Comparison of ENCODE assay signal across 9 mouse cellular contexts in the genomic region with DNA sequence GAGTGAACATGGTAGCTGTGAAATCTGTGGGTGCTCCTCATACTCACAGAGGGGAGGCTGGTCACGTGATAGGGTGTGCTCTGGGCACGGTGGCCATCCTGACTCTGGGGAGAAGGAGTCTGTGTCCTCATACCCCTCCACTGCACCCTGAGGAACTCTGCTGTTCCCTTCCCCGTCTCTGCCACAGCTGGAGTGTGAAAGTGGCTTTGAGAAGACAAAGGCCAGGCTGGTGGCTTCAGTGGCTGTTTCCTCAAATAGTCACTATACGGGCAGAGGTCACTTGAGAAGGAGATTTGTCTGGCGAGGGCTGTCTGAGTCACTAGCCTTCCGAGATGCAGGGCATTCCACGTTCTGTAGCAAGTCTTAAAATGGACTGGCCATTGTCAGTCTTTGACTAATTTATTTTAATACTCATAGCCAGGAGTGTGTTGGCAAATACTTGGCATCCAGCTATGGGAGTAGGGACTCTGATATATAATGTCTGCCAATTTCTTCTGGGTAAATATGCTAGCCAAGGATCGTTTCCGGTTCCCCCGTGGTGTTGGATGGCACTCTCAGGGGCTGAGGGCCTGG. TPM values are rescaled to one million over a fixed set of nuclear protein-coding genes. Genes with fewer than 3 reads are reported as not detected.
DNase-seq lines count a peak whose midpoint lies in the region; ATAC-seq and TF ChIP-seq lines count a peak whose summit lies in the region.
"Had no signal": no experiment of that assay in that cellular context is flagged by ENCODE, and none has a peak within 500 bp of the region (broad histone marks: within the 10 kb centered on the region; RNA-seq: fewer than 3 reads in every experiment).

No protein-coding gene starts in this region.

- no peak overlapping the region for H3K4me3 ChIP-seq in spleen, adult 2 months (ENCODE audit: extremely low read depth, insufficient read depth, insufficient read length)
- H3K4me3 ChIP-seq in limb, embryonic 10.5 days: no peak overlapping the region
- H3K4me3 ChIP-seq in midbrain, embryonic 11.5 days (ENCODE audit: low read depth, low read length): no peak overlapping the region

- H3K9me3 ChIP-seq in limb, embryonic 10.5 days (replicated peaks): no peaks in the 10 kb centered on the region
- H3K9me3 ChIP-seq in midbrain, embryonic 11.5 days (ENCODE audit: control insufficient read depth, low read length): no peaks in the 10 kb centered on the region

- no peak for ATAC-seq in midbrain, embryonic 11.5 days (ENCODE audit: low FRiP score)

- no peak overlapping the region for H3K9ac ChIP-seq in midbrain, embryonic 11.5 days (ENCODE audit: low read length)

- peak; percentile 95 for DNase-seq in heart, adult 11 months
- DNase-seq in heart, adult 8-10 months (ENCODE audit: low spot score): no peak
- DNase-seq in spleen, adult 2 months (ENCODE audit: low read depth in 1 of 2, low spot score in 2 of 2): no peak
- no peak for DNase-seq in spleen, postnatal 14 days (ENCODE audit: low spot score in 2 of 2)
- DNase-seq in limb, embryonic 10.5 days (ENCODE audit: low spot score): no peak
- DNase-seq in urinary bladder, postnatal 4 days (ENCODE audit: low spot score in 2 of 2): no peak
- DNase-seq in kidney, adult 11 months: no peak
- no peak for DNase-seq in midbrain, embryonic 11.5 days (ENCODE audit: low spot score, missing footprints)

- no peak for TF ChIP-seq POLR2A in spleen, adult 2 months (IDR thresholded peaks at IDR 0.05; ENCODE audit: low read depth, low read length)

- H3K27me3 ChIP-seq in spleen, adult 2 months (ENCODE audit: control insufficient read depth, insufficient read depth, low read length): no peaks in the 10 kb centered on the region
- H3K27me3 ChIP-seq in limb, embryonic 10.5 days (ENCODE audit: low read depth, poor library complexity, severe bottlenecking): no peaks in the 10 kb centered on the region
- no peaks in the 10 kb centered on the region for H3K27me3 ChIP-seq in midbrain, embryonic 11.5 days (ENCODE audit: control insufficient read depth, insufficient read depth, low read length)
- H3K27me3 ChIP-seq: CH12.LX had no signal

- no peak overlapping the region for H3K4me2 ChIP-seq in midbrain, embryonic 11.5 days

- H3K4me1 ChIP-seq in spleen, adult 2 months (ENCODE audit: control insufficient read depth, insufficient read depth, insufficient read length): peaks cover 2% of the 10 kb centered on the region; the same call in 1 of the 2 replicates
- H3K4me1 ChIP-seq in limb, embryonic 10.5 days: peaks cover 24% of the 10 kb centered on the region
- H3K4me1 ChIP-seq in midbrain, embryonic 11.5 days (ENCODE audit: control insufficient read depth, insufficient read depth, low read length): peaks cover 2% of the 10 kb centered on the region; the same call in 1 of the 2 replicates

- H3K36me3 ChIP-seq in spleen, adult 2 months (ENCODE audit: control insufficient read depth, insufficient read depth, low read length): no peaks in the 10 kb centered on the region
- H3K36me3 ChIP-seq in limb, embryonic 10.5 days: no peaks in the 10 kb centered on the region
- no peaks in the 10 kb centered on the region for H3K36me3 ChIP-seq in midbrain, embryonic 11.5 days (ENCODE audit: control insufficient read depth, insufficient read depth, low read length)

- 73% methylated on average over 10 of the region's 10 CpGs for WGBS in spleen, adult 2 months
- 82% methylated on average over 10 of the region's 10 CpGs for WGBS in limb, embryonic 10.5 days
- WGBS in midbrain, embryonic 11.5 days: 74% methylated on average over 10 of the region's 10 CpGs

- H3K27ac ChIP-seq in spleen, adult 2 months (ENCODE audit: insufficient read depth, low read length): peak overlapping the region; percentile 45; the same call in 1 of the 2 replicates
- 0 out of 2 replicates have a peak overlapping the region, but pooled peaks have one; percentile 9 for H3K27ac ChIP-seq in limb, embryonic 10.5 days
- no peak overlapping the region for H3K27ac ChIP-seq in midbrain, embryonic 11.5 days (ENCODE audit: low read depth, low read length)

- no peak for TF ChIP-seq CTCF in spleen, adult 2 months (IDR thresholded peaks at IDR 0.05; ENCODE audit: extremely low read depth, insufficient read depth, insufficient read length, insufficient replicate concordance)

RNA-seq across cellular contexts. Expression of gene Synj2, which starts 37.5 kb away (rescaled TPM):
- total RNA-seq in heart, adult 8-10 months (2022): 10 to 100 TPM; 59.2 to 67.8 (median 64.1) TPM
- polyA plus RNA-seq in spleen, adult 2 months (2012; rRNA removed): 1.6 and 2.4 TPM in 2 replicates
- 0.75 and 1.1 TPM in 2 replicates for polyA plus RNA-seq in limb, embryonic 10.5 days (2016; fragmentation: Nextera tagmentation; extraction: Ambion mirVana)
- polyA plus RNA-seq in midbrain, embryonic 11.5 days (2014; fragmentation: Nextera tagmentation; extraction: Ambion mirVana): 0.74 and 0.91 TPM in 2 replicates
